Mouse (Mus musculus) skeletal muscle tissue, adult 2 months (tissue): ENCODE results near the gene Ccnl1.

Experiments
- DNase-seq: peaks from one replicate; pipeline ENCODE4 v3.0.0-alpha.2; 2012; ENCODE audit warnings: low read depth, low spot score

Ccnl1 gene

DNA sequence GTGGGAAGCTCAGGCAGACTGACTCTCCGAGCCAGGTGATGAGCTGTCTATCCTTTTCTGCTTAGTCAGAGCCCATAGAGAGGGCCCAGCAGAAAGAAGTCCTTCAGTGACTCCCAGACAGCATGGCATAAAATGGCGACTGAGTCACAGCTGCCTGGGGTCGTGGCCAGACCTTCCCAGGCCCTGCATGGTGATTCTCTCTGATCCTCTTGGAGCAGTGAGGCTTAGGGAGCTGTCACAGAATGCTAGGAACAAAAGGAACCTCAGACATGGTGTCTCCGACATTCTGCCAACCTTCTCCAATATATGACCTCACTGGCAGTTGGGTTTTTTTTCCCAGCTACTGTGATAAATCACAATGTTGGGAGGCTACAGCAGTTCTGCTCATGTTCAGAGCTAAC lies 30.9 kb downstream of the Ccnl1 start:
- no peak for DNase-seq

GRCm38 (mm10) chr3:65926426-65926825 lies 31.6 kb downstream of the Ccnl1 start:
- DNase-seq, result no peak

GRCm38 (mm10) chr3:65925058-65925740 lies 32.9 kb downstream of the Ccnl1 start:
- no peak for DNase-seq

- no peak for DNase-seq
Measured at GRCm38 (mm10) chr3:65922420-65922819, 35.6 kb downstream of the Ccnl1 start.

- no peak for DNase-seq
Measured at GRCm38 (mm10) chr3:65921671-65922070, 36.4 kb downstream of the Ccnl1 start.

- no peak for DNase-seq
Measured at GRCm38 (mm10) chr3:65919016-65919415, 39.0 kb downstream of the Ccnl1 start.

DNA sequence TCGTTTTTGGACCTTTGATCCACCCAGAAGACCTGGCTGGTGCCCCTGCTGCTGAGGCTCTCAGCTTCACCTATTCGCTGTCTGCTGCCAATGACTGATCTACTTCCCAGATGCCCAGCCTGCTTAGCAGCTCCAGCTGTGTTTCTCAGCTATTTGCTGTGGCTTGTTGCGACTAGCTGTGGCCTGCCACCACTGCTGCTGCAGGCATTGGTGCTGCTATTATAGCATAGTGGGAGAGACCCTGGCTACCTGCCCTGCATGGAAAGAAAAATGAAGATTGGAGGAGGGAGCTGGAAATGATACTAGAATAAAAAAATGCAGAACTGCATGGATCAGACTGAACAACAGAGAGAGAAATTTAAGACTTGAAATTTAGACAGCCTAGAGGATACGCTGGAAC lies 45.1 kb downstream of the Ccnl1 start:
- DNase-seq, result no peak

DNA sequence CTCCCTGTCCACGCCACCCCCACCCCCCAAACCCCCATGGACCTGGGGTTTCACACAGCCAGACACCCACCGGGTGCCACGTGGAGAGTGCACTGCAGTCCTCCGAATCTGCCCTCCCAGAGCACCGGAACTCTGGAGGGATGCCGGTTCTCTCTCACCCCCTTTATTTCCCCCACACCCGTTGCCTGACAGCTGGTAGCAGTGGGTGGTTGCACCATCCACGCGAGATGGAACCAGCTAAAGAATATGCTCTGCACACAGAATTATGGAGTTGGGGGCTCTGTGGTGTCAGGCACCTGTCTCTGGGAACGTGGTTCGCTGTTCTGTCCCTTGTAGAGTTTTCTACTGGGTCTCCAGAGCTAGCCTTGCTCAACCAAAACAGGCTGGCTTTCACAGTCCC lies 45.8 kb downstream of the Ccnl1 start:
- DNase-seq, result no peak

DNA sequence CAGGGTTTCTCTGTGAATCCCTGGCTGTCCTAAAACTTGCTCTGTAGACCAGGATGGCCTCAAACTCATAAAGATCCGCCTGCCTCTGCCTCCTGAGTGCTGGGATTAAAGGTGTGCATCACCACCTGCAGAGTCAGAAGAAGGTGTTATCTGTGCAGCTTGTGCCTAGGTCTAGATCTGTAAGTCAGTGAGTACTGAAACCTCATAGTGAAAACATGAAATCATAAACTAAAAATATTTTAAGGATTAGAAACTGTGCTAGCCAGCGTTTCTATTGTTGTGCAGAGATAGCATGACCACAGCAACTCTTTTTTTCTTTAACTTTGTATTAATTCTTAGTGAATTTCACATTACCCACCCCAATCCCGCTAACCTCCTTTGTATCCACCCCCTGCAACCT lies 46.8 kb downstream of the Ccnl1 start:
- no peak for DNase-seq

- DNase-seq, result no peak
Measured at GRCm38 (mm10) chr3:65909454-65909853, 48.6 kb downstream of the Ccnl1 start.

DNA sequence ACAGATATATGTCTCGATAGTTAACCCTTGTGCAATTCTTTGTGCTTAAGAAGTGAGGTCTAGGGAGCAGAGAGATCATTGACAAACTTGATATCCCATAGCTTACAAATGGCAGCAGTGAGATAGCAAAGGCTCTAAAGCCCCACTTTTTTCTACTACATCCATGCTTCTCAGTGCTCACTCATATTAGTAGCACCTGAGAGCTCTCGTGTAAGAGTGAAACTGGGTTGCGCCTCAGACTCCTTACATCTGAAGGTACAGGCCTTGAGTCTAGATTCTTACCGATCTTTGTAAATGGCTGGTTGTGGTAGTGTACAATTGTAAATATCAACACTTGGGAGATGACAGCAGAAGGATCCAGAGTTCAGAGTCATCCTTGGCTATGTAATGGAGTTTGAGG lies 50.5 kb downstream of the Ccnl1 start:
- no peak for DNase-seq

DNA sequence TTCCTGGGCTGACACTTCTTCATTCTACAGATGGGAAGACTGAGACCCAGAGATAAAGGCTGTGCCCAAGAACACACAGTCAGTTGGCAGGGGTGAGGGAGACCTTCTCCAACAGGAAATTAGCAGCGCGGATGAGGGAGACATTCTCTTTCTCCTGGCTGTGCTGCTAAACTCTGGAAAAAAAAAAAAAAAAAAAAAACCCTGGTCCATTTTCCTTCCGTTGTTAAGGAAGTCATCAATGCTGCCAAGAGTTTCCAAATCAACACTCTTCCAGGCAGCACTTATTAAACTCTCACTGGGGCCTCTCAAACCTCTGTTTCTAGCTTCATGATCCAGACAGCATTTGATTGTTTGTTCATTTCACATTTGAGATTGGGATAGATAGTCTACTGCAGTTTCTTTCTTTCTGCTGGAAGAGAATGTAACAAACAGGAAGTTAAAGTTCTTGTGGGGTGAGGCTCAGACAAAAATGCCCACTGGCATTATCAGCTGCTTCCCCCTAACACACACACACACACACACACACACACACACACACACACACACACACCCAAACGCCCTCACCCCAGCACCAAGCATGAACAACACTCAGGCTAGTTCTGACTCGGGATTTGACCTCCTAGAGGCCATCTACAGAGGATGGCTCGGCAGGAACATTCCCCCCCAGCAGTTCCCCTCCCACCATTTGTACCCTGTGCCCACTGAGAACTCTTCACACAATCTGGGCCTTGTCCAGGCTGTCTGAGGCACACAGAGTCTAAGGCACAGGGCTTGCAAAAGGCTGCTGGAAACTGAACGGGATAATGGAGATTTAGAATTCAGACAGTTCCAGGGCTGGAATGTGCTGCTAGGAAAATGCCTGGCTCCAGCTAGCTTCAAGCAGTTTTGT lies 52.5 kb downstream of the Ccnl1 start:
- DNase-seq, result peak; percentile 51

GRCm38 (mm10) chr3:65904711-65905110 lies 53.3 kb downstream of the Ccnl1 start:
- DNase-seq, result no peak

DNA sequence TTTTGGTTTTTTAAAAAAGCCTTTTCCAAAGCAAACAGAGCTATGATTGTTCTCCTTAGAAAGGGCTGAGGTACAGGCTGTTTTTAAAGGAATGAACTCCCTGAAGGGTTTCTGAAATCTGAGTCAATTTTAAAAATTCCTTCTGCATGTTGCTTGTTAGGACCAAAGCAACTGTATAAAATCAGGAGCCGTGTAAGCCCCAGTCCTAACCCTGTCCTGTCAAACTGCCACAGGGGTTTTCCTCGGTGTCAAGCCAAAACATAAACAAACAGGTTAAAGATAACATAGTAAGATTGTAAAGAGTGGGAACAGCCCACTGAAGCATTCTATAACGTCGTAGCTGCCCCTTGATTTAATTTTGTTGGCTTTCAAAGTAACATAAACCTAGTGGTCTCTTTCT lies 53.9 kb downstream of the Ccnl1 start:
- no peak for DNase-seq

GRCm38 (mm10) chr3:65898598-65899278 lies 59.3 kb downstream of the Ccnl1 start:
- no peak for DNase-seq

DNA sequence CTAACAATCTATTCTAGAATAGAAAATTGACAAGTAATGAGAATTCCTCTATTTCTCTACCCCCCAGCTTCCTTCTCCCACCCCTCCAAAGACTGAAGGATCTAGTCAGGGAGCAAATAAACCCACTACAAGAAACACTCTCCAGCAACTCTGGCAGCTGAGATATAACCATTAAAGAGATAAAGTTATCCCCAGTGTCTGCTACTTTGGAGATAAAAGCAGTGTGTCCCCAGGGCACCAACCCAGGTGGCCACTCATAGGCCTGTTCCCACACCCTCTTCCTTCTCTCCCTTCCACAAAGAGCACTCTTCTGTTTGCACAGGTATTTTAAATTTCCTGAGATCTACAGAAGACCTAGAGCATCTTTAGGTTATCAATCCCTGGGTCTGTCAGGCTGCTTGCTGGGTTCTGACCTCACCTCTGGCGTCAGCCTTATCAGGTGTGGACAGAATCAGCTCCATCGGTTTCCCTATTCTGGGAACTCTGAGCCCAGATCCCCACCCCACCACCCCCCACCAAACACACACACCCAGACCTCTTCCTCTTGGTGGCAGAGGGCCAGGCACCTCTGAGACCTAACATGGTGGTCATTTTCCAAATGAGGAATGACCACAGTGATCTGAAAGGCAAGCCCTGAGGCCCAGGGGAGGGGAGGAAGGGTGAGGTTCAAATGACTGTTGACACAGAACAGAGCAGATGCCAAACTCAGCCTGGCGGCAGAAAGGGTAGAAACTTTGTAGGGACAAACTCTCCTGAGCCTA lies 60.6 kb downstream of the Ccnl1 start:
- no peak for DNase-seq
